Mouse (Mus musculus) urinary bladder, adult 18-20 months (tissue): ENCODE data around the gene Klhl26.

Experiments used
- DNase-seq, 2 experiments: peaks; one replicate each; pipeline ENCODE4 v3.0.0; 2022; ENCODE audit warnings: low spot score in 2 of 2, mixed read lengths in 2 of 2

Klhl26 gene

GRCm38 (mm10) chr8:70447639-70448420, 28.9 kb downstream of the Klhl26 start:
- DNase-seq = no peak

- DNase-seq = no peak
Observed at GRCm38 (mm10) chr8:70445988-70446387, 30.8 kb downstream of the Klhl26 start.

- no peak for DNase-seq
Observed at GRCm38 (mm10) chr8:70443326-70443725, 33.4 kb downstream of the Klhl26 start.

GRCm38 (mm10) chr8:70441565-70441964, 35.2 kb downstream of the Klhl26 start:
- no peak for DNase-seq

- no peak for DNase-seq
Observed at GRCm38 (mm10) chr8:70440246-70440645, 36.5 kb downstream of the Klhl26 start.

- DNase-seq = no peak
Observed at GRCm38 (mm10) chr8:70439848-70440179, 37.0 kb downstream of the Klhl26 start.

GRCm38 (mm10) chr8:70439055-70439847, 37.5 kb downstream of the Klhl26 start, which contains the start of gene Crtc1:
TSS of gene Crtc1 (minus strand) at chr8:70439579.
- DNase-seq = peak; percentile 96

GRCm38 (mm10) chr8:70438423-70438822, 38.3 kb downstream of the Klhl26 start:
- no peak for DNase-seq

- DNase-seq = no peak
Observed at GRCm38 (mm10) chr8:70435156-70435555, 41.6 kb downstream of the Klhl26 start.

- no peak for DNase-seq
Observed at GRCm38 (mm10) chr8:70432991-70433536, 43.7 kb downstream of the Klhl26 start.

- no peak for DNase-seq
Observed at GRCm38 (mm10) chr8:70431213-70431612, 45.6 kb downstream of the Klhl26 start.

GRCm38 (mm10) chr8:70426300-70426907, 50.4 kb downstream of the Klhl26 start:
- no peak for DNase-seq

- DNase-seq = no peak
Observed at GRCm38 (mm10) chr8:70422722-70423121, 54.0 kb downstream of the Klhl26 start.

GRCm38 (mm10) chr8:70421349-70422104, 55.2 kb downstream of the Klhl26 start:
- no peak for DNase-seq

- DNase-seq = no peak
Observed at GRCm38 (mm10) chr8:70419879-70420643, 56.7 kb downstream of the Klhl26 start.

GRCm38 (mm10) chr8:70418954-70419353, 57.8 kb downstream of the Klhl26 start:
- no peak for DNase-seq

GRCm38 (mm10) chr8:70417914-70418313, 58.9 kb downstream of the Klhl26 start:
- DNase-seq = no peak

GRCm38 (mm10) chr8:70416941-70417340, 59.8 kb downstream of the Klhl26 start:
- DNase-seq = no peak

GRCm38 (mm10) chr8:70415540-70416451, 61.0 kb downstream of the Klhl26 start:
- no peak for DNase-seq
